Comparison of ENCODE assay signal across 25 mouse cellular contexts in the genomic region with DNA sequence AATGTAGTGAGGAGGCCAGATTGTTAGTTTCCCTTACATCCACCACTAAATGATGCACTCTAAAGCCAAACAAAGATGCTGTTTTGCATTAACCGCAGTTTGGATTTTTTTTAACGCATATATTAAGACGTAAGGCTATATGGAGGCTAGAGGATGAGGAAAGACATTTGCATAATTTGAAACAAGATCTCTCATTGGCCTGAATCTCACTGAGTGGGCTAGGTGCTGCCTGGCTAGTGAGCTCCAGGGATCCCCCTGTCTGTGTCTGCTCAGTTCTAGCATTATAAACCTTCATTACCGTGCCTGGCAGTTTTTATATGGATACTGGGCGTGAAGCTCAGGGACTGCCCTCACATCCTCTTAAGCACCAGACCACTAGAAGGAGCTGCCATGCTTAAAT.
"Had no signal": no experiment of that assay in that cellular context is flagged by ENCODE, and none has a peak within 500 bp of the region (broad histone marks: within the 10 kb centered on the region; RNA-seq: fewer than 3 reads in every experiment).

No protein-coding gene starts in this region.

- H3K9ac ChIP-seq: heart, embryonic 12.5 days; hindbrain, embryonic 13.5 days; hindbrain, embryonic 15.5 days; intestine, embryonic 15.5 days; kidney, embryonic 15.5 days; limb, embryonic 13.5 days; limb, embryonic 15.5 days; liver, embryonic 12.5 days; liver, embryonic 14.5 days had no signal

- H3K4me2 ChIP-seq: heart, embryonic 12.5 days; hindbrain, embryonic 13.5 days; hindbrain, embryonic 15.5 days; intestine, embryonic 15.5 days; kidney, embryonic 15.5 days; limb, embryonic 13.5 days; limb, embryonic 15.5 days; liver, embryonic 12.5 days had no signal

- H3K4me3 ChIP-seq: heart, embryonic 10.5 days; heart, embryonic 12.5 days; hindbrain, embryonic 13.5 days; hindbrain, embryonic 15.5 days; intestine, embryonic 15.5 days; kidney, embryonic 15.5 days; limb, embryonic 13.5 days; limb, embryonic 15.5 days; liver, embryonic 12.5 days had no signal

- H3K9me3 ChIP-seq: heart, embryonic 10.5 days; heart, embryonic 12.5 days; hindbrain, embryonic 13.5 days; hindbrain, embryonic 15.5 days; intestine, embryonic 15.5 days; kidney, embryonic 15.5 days; limb, embryonic 13.5 days; limb, embryonic 15.5 days; liver, embryonic 12.5 days had no signal

- H3K27me3 ChIP-seq: heart, embryonic 12.5 days; hindbrain, embryonic 13.5 days; hindbrain, embryonic 15.5 days; intestine, embryonic 15.5 days; kidney, embryonic 15.5 days; limb, embryonic 13.5 days; limb, embryonic 15.5 days; liver, embryonic 12.5 days had no signal

- H3K27ac ChIP-seq: heart, embryonic 10.5 days; hindbrain, embryonic 13.5 days; hindbrain, embryonic 15.5 days; hindbrain, postnatal 0 days; intestine, embryonic 15.5 days; kidney, embryonic 15.5 days; kidney, postnatal 0 days; limb, embryonic 13.5 days; limb, embryonic 15.5 days; liver, embryonic 12.5 days; liver, embryonic 14.5 days had no signal

- DNase-seq: gastrocnemius, postnatal 14 days; gastrocnemius, postnatal 36 days; heart, adult 18-20 months; heart, postnatal 10 days; kidney, adult 11 months; kidney, adult 2 months; kidney, adult 9 months; kidney, postnatal 14 days; kidney, postnatal 36 days; layer of hippocampus, adult 9-11 months; layer of hippocampus, postnatal 36 days; left cerebral cortex, postnatal 4 days; lung, adult 18-20 months had no signal

- H3K36me3 ChIP-seq: heart, embryonic 10.5 days; heart, embryonic 12.5 days; hindbrain, embryonic 13.5 days; hindbrain, embryonic 15.5 days; intestine, embryonic 15.5 days; kidney, embryonic 15.5 days; limb, embryonic 13.5 days; limb, embryonic 15.5 days; liver, embryonic 12.5 days had no signal

- H3K4me1 ChIP-seq: hindbrain, embryonic 15.5 days; intestine, embryonic 15.5 days; limb, embryonic 13.5 days; limb, embryonic 15.5 days; liver, embryonic 12.5 days had no signal

- ATAC-seq: hindbrain, postnatal 0 days; intestine, embryonic 15.5 days; liver, embryonic 12.5 days had no signal
